Mouse (Mus musculus): ENCODE results near the gene Trim44. TPM values are rescaled to one million over a fixed set of nuclear protein-coding genes. Genes with fewer than 3 reads are reported as not detected.

Trim44 gene
- total RNA-seq, 2 experiments from 2014 or later = 173 to 177 TPM

DNA sequence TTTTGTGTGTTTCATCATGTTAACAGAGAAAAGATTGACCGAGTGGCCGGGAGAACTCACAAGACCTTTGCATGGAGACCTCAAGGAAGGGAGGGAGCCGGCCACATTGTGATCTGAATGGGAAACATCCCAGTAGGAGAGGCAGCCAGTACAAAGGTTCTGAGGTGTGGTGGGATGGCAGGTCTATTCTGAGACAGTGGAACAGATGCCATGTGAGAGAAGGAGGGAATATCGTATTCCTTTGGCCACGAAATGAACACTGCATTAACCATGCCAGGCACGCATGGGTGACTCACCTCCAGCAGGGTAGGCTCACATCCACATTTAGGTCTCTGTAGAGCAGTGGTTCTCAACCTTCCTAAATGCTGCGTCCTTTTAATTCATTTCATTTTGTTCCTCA lies 154.4 kb downstream of the Trim44 start:
- intact Hi-C loops (cut with DNase I) = no loop called here

DNA sequence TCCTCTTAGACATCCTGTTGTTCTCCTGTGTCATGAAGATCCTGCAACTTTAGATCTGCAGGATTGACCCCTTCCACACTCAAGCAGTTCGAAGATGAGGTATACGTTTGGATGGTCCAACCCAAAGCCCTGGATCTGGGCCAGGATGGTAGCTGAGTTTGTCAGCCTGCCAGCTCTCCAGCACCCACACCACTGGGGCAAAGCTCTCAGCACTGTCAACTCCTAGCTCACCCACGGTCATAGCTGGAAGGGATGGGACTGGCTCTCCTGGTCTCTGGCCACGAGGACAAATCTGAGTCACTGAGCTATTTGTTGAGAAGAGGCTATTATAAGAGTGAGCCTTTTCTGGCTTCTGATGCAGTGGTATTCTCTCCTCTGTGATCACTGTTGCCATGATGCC lies 155.0 kb downstream of the Trim44 start:
- DNase-seq (ENCODE audit: low spot score in 2 of 2) = peak; percentile 23 to 29
- intact Hi-C loops (cut with DNase I) = no loop called here

More for the DNA sequence above, 154.4 kb downstream of the Trim44 start:
- DNase-seq (ENCODE audit: low spot score in 2 of 2) = peak; percentile 23 to 56

Other genes with a start within 250 kb of the Trim44 start
- gene Ldlrad3, start 221.4 kb downstream of the Trim44 start, total RNA-seq (2021) = 1 to 10 TPM; 8.9 to 9.9 TPM
- gene Fjx1, start 44.7 kb upstream of the Trim44 start, total RNA-seq (2021) = 10 to 100 TPM; 57.1 to 76.9 TPM
- 10 to 100 TPM; 39.3 to 51.2 TPM for gene Pamr1, start 142.2 kb upstream of the Trim44 start, total RNA-seq (2021)

Data from left cerebral cortex, postnatal 36 days (tissue).